Mouse (Mus musculus) liver, embryonic 16.5 days (tissue): ENCODE measurements around the gene Atp5j. TPM values are rescaled to one million over a fixed set of nuclear protein-coding genes. Genes with fewer than 3 reads are reported as not detected.

Experiments used
- ATAC-seq: fragments of 200-750 bp; cut with Nextera tagmentation; 2 replicates; pipeline ENCODE4 v1.8.0; 2017; ENCODE audit warnings: low read depth, mild to moderate bottlenecking, moderate number of reproducible peaks, moderate library complexity
- H3K27ac ChIP-seq: fragments of 300-500 bp; sonication (generic); 2 replicates; pipeline ENCODE4 v1.5.1; 2014; ENCODE audit warnings: mild to moderate bottlenecking, low read length
- H3K27me3 ChIP-seq: fragments of 300-500 bp; sonication (generic); 2 replicates; pipeline ENCODE4 v1.6.1; 2014; ENCODE audit warnings: low read depth, low read length, mixed read lengths; ENCODE audit not compliant: control insufficient read depth, insufficient read depth
- H3K36me3 ChIP-seq: fragments of 300-500 bp; sonication (generic); 2 replicates; pipeline ENCODE4 v1.6.1; 2014; ENCODE audit warnings: mild to moderate bottlenecking; ENCODE audit not compliant: control insufficient read depth, insufficient read depth
- H3K4me1 ChIP-seq: fragments of 300-500 bp; sonication (generic); 2 replicates; pipeline ENCODE4 v1.6.1; 2014; ENCODE audit warnings: low read depth, low read length, mixed read lengths; ENCODE audit not compliant: control insufficient read depth
- H3K4me2 ChIP-seq: fragments of 300-500 bp; sonication (generic); 2 replicates; pipeline ENCODE4 v1.6.1; 2014; ENCODE audit warnings: low read depth, low read length, mixed read lengths
- H3K4me3 ChIP-seq: fragments of 300-500 bp; sonication (generic); 2 replicates; pipeline ENCODE4 v1.5.1; 2014; ENCODE audit warnings: low read depth, mild to moderate bottlenecking, low read length
- H3K9ac ChIP-seq: fragments of 300-500 bp; sonication (generic); 2 replicates; pipeline ENCODE4 v1.6.1; 2014; ENCODE audit warnings: low read depth, low read length
- H3K9me3 ChIP-seq: fragments of 300-500 bp; sonication (generic); replicated peaks from 2 replicates; pipeline ENCODE4 v1.6.1; 2016; ENCODE audit warnings: low read length; ENCODE audit not compliant: control insufficient read depth
- WGBS: fragments of 180-500 bp; shearing (Covaris S2); extraction: QIAGEN DNeasy Blood & Tissue Kit; methylation state at CpG from one replicate; pipeline ENCODE4 v1.1.7; 2014; ENCODE audit not compliant: insufficient replicate concordance; 5-methylcytosine and 5-hydroxymethylcytosine counted together
- polyA plus RNA-seq: library from polyadenylated mRNA; unstranded; fragments of >200 nt; fragmentation: Nextera tagmentation; extraction: Ambion mirVana; gene quantifications from 2 replicates; pipeline ENCODE4 v1.2.1, GENCODE M21; 2015

Atp5j gene
- polyA plus RNA-seq, 1 experiment from 2014 or later, result 490 TPM

DNA sequence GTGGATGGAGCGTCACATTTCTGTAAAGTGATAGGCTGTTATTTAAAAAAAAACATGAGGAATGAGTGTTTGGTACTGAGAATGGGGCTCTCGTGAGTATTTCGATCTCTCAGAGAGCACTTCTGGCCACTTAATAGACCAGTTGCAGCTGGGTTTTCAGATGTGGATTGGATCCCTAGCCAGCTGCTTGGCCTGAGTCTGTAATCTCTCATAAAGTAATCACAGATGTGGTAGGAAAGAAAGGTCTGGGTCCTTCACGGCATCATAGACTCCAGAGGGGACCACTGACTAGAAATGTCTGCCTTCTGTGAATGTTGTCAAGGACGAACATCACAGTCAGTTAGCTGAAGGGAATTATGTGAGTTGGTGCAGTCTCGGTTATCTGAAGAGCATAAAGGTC is 57.0 kb downstream of the Atp5j start:
- Histone ChIP-seq H3K9me3 (no peaks in the 10 kb centered on the region), H3K9ac (no peak overlapping the region), H3K36me3 (no peaks in the 10 kb centered on the region), H3K4me1 (no peaks in the 10 kb centered on the region), H3K27ac (no peak overlapping the region), H3K4me3 (no peak overlapping the region), H3K27me3 (peaks cover 21% of the 10 kb centered on the region), H3K4me2 (no peak overlapping the region)
- WGBS, result 59% methylated on average over 6 of the region's 6 CpGs
- no peak for ATAC-seq

Other genes with a start within 250 kb of the Atp5j start
- gene Mrpl39, start 99.9 kb downstream of the Atp5j start, polyA plus RNA-seq, result 21.1 and 21.8 TPM in 2 replicates
- 2.6 and 2.7 TPM in 2 replicates for gene Jam2, start 61.5 kb downstream of the Atp5j start, polyA plus RNA-seq
- gene Gabpa, start 700 bp downstream of the Atp5j start, polyA plus RNA-seq, result 14.4 and 14.5 TPM in 2 replicates